Mouse (Mus musculus) kidney, postnatal 14 days (tissue): ENCODE data around the gene Mast4.
A peak's percentile ranks its signal among the peaks of the same experiment; 100 is the strongest.
"Not testable (repeated sequence)": the region's sequence is repeated elsewhere in the genome, so short reads cannot be mapped to it uniquely, and the experiment has no call there.

Experiments used
- DNase-seq: peaks from one replicate; pipeline ENCODE4 v3.0.0; 2022; ENCODE audit warnings: mixed read lengths

The Mast4 gene

DNA sequence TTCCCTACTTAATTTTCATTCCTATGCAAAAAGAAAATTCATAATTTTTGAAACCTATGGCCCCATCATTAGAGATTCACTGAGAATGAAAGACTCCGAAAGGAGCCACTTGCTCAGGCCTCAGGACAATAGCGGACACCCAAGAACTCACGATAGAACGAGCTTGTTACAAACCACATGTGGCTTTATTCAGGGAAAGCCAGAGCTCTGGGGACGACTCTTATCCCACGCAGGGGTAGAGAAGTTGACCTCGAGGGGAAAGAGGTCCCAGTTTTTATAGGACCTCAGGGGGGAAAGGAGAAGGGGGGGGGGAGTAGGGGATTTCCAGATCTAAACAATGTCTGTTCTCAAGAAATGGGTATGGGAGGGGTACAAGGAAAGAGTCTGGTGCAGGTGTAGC is 605.3 kb downstream of the Mast4 start:
- DNase-seq = not testable (repeated sequence)

DNA sequence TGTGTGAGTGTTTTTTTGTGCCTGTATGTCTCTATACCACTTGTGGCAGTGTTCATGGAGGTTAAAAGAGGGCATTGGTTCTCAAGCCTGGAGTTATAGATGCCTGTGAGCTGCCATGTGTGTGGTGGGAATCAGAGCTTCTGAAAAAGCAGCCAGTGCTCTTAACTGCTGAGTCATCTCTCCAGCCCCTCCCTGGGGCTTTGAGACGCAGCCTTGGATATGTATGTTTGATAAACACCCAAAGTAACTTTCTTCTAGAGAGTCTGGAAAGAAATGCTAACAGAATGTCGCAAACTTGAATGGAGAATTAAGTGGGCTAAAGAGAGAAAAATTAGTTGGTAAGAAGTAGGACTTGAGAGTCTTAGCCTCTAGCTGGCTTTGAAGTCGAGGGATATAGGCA is 606.3 kb downstream of the Mast4 start:
- no peak for DNase-seq

DNA sequence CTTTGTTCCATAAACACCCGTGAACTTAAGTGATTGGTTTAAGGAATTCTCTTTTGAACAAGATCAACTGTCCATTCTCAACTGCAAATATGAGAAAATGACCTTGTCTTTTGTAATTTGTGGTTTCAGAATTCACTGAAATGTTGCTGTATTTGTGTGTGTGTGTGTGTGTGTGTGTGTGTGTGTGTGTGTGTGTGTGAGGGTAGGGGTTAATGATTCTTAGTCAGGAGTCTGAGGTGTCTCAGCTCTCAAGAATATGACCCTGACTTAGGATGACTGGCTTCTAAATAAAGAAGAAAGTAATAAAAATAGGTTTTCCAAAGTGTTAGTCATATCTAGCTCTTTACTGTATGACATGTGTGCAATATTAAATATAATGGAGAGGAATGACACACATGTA is 607.4 kb downstream of the Mast4 start:
- no peak for DNase-seq

DNA sequence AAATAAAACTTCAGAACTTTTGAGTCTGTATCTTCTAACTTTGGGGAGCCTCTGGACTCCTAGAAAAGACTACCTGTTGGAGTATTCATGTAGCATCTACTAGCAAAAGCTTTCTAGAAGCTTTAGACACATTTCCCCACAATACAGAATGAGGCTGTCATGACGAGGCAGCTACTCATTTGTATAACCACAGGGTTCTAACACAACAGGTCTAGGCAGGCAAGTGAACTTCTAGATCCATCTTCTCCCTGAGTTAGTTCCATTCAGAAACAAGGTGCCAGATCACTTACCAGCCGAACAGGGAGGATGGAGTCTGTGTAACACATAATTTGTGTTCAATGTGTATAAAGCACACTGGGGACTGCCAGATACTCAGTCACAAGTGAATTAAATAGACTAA is 608.4 kb downstream of the Mast4 start:
- DNase-seq = no peak

DNA sequence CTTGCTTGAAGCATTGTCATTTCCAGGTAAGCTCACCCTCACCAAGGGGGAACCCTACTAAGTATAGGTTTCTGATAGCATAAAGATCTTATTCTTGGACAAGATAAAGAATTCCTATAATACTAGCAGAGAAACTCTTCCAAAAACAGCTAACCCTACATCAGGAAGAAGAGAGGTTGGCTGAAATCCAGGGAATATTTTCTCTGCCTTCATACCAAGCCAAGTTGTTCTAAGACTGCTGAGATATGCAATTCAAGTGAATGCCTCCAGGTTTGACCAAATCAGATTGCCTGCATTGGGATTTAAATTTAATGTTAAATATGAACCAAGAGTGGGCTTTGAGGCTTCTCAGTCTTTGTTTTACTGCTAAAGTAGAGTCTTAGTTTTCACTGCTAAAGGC is 608.9 kb downstream of the Mast4 start:
- DNase-seq = no peak

DNA sequence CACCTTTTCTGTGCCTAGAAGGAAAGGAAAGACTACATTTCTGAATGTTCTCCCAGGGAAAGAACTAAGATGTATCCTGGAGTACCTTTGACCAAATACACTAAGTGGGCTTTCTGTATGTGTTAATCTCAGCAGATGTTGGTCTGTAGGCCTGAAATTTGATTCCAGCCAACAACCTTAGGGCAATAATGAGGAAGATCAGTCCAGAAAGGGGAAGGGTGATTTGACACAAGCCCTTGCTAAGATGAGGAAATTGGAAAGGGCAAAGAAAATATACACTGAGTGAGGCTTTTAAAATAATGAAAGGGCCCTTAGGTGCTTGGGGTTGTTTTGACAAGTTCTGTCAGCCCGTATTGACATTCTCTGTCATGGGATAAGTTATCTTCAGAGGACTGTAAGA is 617.3 kb downstream of the Mast4 start:
- DNase-seq = no peak

DNA sequence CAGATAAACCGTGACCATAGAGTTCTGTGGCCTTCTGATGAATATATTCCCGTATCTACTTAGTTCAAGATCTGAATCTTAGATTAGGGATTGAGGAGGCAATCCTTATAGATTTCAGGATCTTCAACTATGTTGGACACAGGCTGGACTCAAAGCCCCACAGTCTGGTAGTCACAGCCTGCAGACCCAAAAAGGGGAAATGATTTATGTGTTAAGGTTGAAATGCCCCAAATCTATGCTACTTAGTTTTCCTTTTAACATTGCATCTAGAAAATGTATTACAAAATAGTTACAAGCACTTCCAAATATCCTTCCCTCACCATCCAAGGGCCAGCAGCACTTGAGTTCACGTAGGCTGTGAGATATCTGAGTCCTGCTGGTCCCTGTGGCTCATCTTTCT is 633.6 kb downstream of the Mast4 start:
- no peak for DNase-seq

DNA sequence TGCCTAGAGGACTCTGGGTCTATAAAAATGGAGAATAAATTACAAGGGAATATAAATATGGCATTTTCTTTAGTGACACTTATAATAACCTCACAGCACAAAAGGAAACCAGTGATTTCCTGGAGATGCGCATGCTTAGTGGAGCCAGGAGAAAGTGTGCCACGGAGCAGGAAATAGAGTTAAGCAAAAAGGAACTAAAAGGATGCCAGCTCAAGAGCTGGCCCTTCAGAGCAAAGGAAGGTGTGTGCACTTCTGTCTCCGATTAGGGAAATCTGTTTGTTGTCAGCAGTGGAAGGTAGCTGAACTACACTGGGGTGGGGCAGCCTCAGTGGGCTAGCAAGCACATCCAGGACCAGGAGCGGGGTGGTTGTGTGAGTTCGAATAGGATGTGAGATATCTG is 634.1 kb downstream of the Mast4 start:
- DNase-seq = peak; percentile 23

DNA sequence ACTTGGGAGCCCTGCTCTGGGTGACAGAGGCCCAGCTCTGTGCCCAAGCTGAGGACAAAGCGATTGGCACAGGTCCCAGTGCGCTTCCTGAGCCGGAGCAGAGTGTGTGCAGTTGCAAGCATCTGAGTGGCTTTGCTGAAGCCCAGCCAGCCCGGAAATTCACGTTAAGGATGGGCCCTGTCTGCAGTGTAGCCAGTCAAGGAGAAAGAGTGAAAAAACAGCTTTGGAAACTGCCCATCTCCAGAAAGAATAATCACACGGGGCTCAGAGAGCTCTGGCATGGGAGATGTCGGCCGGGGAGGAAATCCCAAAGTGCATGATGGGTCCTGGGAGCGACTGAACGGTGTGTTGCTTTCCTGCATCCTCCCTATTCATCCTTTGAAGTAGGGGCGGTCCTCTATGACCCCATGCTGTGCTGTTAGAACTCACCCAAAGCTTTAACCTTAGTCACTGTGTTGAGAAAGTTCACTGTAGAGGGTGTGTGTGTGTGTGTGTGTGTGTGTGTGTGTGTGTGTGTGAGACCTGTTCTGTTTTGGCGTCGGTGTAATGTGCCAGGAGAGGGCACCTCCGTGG is 635.5 kb downstream of the Mast4 start:
- peak; percentile 84 for DNase-seq

DNA sequence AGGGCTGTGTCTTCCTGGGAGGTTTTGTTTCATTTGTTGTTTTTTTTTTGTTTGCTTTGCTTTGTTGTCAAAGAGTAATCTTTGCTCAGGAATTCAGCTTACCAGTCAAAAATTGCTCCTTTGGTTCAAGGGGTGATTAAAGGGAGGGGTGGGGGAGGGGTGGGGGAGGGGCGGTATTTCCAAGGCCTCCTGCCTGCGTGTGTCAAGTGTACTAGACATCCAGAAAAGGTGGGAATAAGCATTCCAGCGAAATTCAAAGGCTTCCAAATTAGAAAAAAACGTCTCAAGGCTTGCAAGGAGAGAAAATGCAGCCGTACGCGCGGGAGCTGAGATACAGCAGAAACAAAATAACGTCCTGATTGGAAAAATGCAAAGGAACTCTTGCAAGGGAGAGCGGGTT is 636.0 kb downstream of the Mast4 start:
- DNase-seq = no peak

DNA sequence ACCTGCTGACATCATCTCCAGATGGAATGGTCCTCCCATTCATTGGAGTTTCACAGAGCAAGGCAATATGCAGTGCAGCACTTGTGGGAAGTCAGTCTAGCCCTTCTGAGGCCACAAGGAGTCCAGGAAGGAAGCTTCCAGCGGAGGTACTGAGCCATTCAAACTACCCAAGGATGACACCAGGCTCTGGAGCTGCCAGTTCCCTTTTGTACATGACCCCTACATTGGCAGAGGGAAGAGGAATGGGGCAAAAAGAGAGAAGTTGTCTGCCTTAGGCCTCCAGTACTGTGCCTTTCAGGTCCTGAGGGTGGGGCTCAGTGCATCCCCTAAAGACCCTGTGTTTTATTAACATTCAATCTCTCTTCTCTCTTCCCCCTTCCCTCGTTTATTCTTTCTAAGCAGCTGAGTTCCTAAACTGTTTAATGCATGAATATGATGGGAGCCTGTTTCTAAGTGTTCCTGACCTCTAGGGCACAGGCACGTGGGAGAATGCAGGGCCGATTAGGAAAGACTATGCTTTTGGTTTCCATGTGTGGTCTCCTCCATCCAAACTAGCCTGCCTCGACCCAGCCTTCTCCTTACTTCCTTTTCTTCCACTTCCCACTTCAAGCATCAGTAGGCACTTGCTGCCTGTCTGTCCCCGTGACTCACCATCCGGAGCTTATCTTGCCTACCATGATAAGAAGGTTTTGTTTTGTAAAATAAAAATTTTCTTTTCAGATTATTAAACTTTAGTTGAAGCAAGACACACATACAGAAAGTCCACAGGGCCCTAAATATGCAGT is 639.0 kb downstream of the Mast4 start:
- no peak for DNase-seq

- no peak for DNase-seq
These were observed 640.1 kb downstream of the Mast4 start for GRCm38 (mm10) chr13:102694154-102694553.

DNA sequence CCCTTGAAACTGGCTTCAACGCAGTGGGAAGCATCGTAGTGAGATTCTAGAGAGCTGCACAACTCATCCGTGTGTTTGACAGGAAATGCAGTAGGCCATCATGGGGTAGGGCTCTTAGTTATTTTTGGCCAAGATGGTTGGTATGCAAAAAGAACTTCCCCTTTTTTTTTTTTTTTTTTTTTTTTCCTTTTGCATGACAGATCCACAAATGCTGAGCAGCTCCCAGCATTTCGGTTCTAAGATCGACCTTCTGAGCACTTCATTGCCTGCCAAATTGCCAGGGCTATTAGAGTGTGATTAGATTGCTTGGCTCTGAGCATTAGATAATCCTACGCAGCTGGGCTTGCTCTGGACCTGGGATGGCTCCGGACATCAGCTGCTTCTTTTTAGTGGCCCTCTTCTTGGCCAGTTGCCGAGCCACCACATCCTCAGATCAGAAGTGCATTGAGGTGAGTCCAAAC is 640.9 kb downstream of the Mast4 start, which contains the start of gene Cd180:
Cd180 (plus strand) TSS at position 218 of the 461 bp plus-strand sequence.
- DNase-seq = peak; percentile 46

GRCm38 (mm10) chr13:102691408-102692150 is 642.7 kb downstream of the Mast4 start:
- DNase-seq = no peak

DNA sequence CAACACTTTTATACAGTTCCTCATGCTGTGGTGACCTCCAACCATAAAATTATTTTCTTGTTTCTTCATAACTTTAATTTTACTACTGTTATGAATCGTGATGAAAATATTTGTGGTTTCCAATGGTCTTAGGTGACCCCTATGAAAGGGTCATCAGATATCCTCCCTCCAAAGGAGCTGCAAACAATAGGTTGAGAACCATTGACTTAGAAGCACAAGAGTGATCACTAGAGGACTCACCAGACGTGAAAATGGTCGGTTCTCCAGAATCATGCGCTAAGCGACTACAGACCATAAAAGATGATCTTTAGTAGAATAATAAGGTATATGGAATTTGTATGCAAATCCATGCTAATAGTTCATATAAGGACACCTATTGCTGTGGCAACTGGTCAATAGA is 644.1 kb downstream of the Mast4 start:
- no peak for DNase-seq

GRCm38 (mm10) chr13:102689201-102690090 is 644.9 kb downstream of the Mast4 start:
- DNase-seq = no peak

- DNase-seq = peak; percentile 27
These were observed 646.2 kb downstream of the Mast4 start for GRCm38 (mm10) chr13:102688121-102688520.

DNA sequence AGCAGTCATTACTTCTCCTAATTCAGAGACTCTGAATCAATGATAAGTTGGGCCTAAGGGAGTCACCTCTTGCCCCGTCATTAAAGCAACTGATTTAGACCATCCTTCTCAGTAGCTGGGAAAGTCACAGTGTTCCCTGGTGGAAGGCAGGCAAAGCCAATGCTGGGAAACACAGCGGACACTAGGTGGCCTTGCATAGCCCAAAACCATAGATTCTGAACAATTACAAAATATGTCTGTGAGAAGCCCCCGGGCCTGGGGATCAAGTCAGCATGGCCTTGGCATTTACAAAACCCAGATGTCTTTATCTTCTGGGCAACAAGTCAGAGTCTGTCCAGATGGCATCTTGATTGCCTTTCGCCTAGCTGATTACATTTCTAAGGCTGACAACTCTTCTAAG is 649.4 kb downstream of the Mast4 start:
- DNase-seq = no peak
